Mouse (Mus musculus) v-Abl transformed pro-B cells (cell line): Measurements from ENCODE around the gene Gm28047.
"Not testable (repeated sequence)": the region's sequence is repeated elsewhere in the genome, so short reads cannot be mapped to it uniquely, and the experiment has no call there.

Source experiments
- in situ Hi-C, 2 experiments: fragments of 400-800 bp; cut with MboI; formaldehyde crosslinking; loops; one replicate each; pipeline ENCODE4 v1.15.1; 2025; ENCODE audit not compliant: unreplicated experiment in 2 of 2

Gene Gm28047

DNA sequence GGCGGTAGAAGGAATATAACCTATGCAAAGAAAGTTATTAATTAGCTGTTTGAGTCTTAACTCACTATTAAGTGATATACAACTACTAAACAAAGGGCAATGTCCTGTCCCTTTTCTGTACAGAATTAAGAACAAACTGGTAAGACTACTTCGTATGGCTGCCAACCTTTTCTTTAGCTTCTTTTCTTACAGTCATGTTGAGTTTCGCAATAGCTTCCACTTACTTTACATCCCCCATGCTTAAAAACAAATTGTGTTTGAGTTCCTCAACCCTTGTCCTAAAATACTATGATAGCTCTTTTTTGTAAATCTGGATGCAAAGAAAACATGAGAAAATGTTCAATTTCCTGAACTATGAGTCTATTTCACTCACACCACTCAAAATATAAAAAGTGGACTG, 1.7 kb downstream of the Gm28047 start:
- in situ Hi-C loops, result loop anchor here in 1 of 2 experiments (5.0 kb wide), 2 partner anchors 96 to 156 kb away; no protein-coding TSS in a partner anchor

DNA sequence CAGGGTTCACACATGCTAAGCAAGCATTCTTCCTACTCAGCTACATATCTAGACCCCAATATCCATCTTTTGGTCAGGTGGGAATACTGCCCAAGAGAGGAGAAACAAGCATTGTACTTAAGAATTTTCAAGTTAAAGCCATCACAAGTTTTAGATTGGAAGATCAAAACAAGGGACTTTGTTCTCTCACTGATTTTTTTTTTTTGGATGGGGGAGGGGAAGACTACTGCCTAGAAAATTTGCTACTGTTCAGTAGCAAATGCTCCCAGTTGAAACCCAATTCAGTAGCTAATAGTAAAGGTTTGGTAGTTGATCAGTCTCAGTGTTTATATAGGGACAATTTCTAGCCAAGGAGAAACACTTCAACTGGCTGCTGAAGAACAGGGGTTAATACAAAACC, 2.3 kb downstream of the Gm28047 start:
- in situ Hi-C loops, result loop anchor here in 1 of 2 experiments (5.0 kb wide), 2 partner anchors 95 to 155 kb away; no protein-coding TSS in a partner anchor

DNA sequence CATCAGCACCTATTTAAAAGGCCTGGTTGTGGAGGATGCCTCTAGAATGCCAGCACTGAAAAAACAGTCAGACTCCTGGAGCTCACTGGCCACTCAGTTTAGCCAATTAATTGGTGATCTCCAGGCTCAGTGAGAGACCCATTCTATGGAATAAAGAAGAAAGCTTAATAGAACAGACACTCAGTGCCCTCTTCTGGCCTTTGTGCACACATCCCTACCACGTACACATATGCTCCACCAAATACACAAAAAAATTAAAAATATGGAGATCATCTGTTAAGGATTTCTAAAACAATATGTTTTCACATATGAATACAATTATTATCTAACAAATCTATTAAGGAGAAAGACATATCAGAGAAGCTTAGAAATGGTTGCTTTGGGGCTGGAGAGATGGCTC, 4.1 kb downstream of the Gm28047 start:
- in situ Hi-C loops, result loop anchor here in 1 of 2 experiments (5.0 kb wide), 2 partner anchors 93 to 153 kb away; no protein-coding TSS in a partner anchor

DNA sequence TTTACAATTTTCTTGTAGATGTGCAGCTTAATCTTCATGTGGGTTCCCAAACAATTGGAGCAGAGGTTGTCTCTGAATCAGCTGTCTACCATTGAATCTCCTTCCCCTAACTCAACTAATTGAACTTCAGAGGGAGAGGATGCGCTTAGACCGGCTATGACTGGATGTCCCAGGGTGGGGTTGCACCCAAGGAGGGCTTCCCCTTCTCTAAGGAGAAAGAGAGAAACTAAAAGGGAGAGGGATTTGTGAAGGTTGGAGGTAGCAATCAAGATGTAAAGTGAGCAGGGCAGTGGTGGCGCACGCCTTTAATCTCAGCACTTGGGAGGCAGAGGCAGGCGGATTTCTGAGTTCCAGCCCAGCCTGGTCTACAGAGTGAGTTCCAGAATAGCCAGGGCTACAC, 5.4 kb downstream of the Gm28047 start:
- in situ Hi-C loops, result no loop called here

DNA sequence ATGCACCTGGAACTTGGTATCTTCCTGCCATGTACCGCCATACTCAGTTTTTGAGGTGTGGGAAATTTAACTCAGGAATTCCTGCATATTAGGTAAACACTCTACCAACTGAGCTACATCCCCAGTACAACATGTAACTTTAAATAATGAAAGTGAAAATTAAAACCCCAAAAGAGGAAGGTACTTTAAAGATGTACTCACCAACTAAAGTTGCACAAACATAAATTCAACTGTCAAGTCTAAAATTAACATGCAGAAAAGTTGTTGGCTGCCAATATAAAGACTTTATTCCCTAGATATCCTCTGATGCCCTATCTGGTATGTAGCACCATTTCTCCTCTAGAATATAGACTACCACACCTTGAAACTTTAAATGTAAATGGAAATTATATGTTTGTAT, 7.2 kb downstream of the Gm28047 start:
- in situ Hi-C loops, result no loop called here

DNA sequence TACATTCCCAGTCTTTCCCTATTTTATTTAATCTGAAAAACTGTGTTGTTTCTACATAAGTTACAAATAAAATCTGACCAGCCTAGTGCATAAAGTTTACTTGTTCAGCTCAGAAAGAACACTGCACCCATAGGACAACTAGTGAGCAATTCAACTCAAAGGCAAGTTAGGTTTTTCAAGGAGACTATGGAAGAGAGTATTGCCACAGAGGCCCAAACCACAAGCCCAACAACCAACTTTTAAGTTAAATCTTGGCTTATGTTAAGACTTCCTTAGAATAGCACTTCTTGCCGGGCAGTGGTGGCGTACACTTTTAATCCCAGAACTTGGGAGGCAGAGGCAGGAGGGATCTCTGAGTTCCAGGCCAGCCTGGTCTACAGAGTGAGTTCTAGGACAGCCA, 8.7 kb downstream of the Gm28047 start:
- in situ Hi-C loops, result no loop called here

DNA sequence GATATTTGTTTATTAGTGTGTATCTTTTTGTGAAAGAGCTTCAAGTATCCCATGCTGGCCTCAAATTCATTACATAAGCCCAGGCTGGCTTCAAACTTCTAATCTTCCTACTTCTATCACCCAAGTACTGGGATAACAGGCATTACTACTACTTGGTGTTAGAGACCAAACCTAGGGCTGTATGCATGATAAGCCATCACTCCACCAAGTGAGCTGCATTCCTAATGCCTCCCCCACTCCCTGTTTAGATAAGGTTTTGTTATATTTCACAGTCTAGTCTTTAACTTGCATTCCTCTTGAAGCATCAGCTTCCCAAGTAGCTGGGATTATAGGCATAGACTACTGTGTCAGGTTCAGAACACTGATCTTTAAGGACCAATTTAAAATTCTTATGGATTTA, 10.6 kb downstream of the Gm28047 start:
- in situ Hi-C loops, result no loop called here

DNA sequence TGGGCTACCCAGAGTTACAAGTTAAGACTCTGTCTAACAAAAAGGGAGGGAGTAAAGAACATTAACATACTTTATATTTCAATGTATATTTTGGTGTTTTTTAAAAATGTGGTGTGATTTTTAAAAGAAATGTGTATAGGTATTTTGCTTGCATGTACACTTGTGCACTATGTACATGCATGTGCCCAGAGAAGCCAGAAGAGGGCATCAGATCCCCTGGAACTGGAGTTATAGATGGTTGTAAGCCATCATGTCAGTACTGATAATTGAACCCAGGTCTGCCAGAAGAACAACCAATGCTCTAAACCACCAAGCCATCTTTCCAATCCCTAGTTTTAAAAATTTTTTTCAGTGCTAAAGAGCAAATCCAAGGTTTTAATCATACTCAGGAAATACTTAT, 11.9 kb downstream of the Gm28047 start:
- in situ Hi-C loops, result no loop called here

DNA sequence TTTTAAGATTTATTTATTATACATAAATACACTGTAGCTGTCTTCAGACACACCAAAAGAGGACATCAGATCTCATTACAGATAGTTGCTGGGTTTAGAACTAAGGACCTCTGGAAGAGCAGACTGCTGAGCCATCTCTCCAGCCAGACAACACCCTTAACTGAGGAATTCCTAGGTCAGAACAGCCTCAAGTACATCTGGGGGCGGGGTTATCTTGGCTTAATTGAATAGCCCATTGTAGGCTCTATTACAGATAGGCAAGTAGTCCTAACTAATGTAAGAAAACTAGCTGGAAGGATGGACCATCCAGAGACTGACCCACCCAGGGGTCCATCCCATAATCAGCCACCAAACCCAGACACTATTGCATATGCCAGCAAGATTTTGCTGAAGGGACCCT, 16.3 kb downstream of the Gm28047 start:
- in situ Hi-C loops, result not testable (repeated sequence)

DNA sequence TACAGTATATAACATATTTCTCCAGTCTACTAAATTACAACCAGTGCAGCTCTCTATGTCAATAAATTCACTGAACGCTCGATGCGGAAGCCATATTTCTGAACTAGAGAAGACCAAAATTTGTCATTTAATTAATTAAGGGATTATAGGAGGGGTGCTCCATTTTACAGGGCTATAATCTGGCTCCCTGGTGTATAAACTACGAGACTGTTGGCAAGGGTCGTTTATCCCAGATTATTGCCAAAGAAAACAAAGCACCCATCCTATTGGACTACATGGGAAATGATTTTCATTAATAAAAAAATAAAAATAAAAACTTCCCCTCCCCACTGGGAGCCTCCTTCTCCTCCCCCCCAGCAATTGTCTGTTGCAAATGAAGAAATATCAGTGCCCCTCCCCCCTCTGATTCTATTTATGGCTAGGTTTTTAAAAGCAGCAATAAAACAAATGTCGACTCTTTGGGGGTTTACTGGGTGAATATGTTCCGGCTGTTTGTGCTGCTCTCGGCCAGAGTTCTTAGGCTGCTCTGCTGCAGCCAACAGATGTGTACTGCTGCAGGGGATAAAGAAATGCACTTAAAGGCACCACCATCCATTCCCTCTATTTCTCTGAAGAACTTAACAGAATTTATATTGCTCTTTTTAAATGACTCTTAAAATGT, 30.7 kb downstream of the Gm28047 start:
- in situ Hi-C loops, result no loop called here

DNA sequence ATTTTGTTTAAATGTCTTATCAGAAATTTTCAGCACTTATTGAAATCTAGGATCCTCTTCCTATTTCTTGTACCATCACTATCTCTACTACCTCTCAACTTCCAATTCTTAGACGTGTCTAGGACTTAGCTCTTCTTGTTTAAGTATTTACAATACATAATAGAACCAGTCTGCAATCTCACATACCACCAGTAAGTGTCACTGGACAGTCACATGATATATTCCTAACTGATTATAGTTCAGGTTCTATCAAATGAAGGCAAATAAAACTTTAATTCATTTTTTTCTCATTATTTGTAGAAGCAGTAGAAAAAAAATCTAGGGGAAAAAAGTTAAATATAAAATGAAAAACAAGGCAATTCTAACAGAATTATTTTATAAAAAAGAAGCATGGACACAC, 32.2 kb downstream of the Gm28047 start:
- in situ Hi-C loops, result no loop called here

DNA sequence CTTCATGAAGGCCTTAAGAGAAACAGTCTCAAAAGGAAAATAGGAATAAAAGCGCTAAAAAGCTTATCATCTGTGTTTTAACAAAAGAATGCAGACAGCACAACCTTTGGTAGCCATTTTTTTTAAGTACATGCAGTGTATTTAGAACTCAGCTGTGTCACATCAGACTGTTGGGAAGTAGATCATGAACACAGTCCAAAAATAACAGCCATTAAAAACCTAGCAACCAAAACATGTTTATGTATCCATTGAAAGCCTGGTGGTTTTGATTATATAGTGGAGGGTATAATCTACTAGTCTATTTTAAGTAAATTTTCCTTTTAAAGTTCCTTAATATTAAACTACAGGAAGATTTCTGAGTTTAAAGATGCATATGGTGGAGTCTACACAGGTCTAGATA, 34.3 kb downstream of the Gm28047 start:
- in situ Hi-C loops, result no loop called here

DNA sequence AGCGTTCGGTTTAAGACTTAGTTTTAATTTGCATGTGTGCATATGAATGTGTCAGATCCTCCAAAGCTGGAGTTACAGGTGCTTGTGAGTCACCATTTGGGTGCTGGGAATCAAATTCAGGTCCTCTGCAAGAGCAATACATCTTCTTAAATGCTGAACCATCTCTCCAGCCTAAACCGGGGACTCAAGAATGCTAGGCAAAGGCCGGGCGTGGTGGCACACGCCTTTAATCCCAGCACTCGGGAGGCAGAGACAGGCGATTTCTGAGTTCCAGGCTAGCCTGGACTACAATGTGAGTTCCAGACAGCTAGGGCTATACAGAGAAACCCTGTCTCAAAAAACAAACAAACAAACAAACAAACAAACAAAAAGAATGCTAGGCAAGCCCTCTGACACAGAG, 35.0 kb downstream of the Gm28047 start:
- in situ Hi-C loops, result no loop called here

DNA sequence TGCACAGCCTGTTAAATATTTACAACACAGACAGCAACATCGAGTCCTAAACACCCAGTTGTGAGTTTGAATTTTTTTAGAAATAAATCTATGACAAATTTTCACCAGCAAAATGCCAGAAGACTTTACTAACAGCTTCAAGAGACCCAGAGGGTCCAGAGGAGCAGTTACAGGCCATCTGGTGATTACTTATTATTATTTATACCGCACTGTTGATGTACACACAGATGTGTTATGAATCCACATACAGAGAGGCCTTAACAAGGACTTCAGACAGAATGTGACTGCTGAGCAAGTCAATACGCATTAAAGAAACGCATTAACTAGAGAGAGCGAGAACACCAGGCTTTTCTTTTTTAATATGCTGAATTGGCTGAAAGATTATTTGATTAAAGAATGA, 39.4 kb downstream of the Gm28047 start:
- in situ Hi-C loops, result no loop called here

DNA sequence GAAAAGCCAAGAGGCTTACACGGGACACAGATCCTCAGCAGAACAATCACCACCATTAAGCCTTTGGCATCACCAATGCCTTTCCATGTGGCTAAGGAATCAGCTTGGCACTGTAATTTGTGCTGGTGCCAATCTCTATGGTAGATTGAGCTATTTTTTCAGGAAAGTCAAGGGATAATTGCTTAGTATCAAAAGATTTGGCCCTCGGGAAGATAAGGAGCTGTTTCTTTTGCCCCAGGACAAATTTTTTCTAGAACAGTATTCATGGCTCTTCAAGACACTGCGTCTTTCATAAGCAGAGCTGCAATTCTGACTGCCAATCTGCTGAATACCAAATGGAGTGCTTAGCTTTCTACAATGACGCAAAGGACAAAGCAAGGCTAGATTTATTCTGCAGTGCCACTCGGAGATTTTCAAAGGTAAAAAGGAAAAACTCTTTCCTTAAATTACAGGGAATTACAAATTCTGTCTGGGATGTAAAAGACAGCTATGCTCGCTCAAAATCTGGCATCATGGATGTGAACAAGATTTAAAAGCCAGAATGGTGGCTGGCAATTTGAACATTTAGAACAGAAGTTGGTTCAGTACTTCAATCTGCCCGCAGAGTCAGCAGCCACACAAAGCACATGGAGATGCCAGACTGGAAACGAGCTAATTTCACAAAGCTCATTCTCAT, 41.0 kb downstream of the Gm28047 start:
- in situ Hi-C loops, result no loop called here

DNA sequence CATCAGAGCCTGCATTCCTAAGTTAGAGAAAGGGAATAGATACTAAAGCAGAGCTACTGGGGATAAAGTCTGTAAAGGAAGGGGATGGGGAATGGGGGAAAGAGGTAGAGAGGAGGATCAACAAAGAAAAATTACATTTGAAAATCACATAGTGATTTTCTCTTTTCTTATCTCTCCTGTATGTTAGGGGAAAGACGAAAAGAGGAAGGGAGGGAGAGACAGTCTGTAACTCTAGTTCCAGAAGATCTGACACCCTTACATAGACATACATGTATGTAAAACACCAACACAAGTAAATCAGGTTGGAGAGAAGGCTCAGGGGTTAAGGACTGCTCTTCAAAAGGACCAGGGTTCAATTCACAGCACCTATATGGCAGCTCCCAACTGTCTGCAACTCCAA, 43.7 kb downstream of the Gm28047 start:
- in situ Hi-C loops, result no loop called here

DNA sequence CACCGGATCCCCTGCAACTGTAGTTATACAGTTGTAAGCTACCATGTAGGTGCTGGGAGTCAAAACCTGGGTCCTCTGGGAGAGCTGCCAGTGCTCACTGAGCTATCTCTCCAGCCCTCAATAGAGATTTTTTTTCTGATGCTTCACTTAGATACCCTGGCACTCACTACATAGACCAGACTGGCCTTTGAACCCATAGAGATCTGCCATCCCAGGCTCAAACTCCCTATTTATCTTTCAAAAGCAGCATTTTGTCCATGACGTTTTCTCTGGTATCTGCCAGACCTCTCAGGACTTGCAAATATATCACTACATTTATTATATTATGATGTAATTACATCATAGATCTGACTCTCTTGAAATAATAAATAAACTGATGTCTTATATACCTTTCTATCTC, 46.5 kb downstream of the Gm28047 start:
- in situ Hi-C loops, result no loop called here

DNA sequence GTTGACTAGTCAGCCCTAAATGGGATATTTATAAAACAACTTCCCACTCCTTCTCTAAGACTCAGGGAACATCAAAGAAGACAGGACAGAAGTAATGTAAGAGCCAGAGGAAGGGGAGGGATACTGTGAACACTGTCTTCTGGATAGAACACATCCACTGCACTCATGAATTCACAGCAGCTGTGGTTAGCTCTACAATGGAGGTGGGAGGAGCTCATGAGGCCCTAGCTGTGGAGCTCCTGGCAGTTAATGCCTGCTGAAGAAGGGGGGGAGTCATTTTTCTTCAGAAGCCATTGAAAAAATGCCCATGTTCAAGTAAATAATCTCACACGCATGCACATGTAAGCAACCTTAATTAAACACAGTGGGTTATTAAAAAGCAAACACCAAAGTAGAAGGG, 47.9 kb downstream of the Gm28047 start:
- in situ Hi-C loops, result no loop called here

DNA sequence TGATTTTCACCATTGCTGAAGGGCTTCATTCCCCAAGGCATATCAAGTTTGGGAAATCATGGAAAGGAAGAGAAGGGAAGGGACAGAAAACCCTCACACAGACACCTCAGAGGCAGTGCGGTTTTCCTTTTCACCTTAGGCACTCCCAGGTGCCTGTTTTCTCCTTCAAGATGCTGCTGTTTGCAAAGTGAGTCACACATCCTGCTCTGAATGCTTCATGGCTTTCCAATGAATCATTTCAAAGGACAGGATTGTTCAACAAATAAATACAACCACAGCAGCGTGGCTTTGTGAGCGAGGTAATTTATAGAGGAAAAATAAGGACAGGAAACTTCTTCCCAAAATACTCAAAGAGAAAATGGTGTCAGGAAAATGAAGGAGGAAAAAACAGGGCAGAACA, 52.8 kb downstream of the Gm28047 start:
- in situ Hi-C loops, result no loop called here

DNA sequence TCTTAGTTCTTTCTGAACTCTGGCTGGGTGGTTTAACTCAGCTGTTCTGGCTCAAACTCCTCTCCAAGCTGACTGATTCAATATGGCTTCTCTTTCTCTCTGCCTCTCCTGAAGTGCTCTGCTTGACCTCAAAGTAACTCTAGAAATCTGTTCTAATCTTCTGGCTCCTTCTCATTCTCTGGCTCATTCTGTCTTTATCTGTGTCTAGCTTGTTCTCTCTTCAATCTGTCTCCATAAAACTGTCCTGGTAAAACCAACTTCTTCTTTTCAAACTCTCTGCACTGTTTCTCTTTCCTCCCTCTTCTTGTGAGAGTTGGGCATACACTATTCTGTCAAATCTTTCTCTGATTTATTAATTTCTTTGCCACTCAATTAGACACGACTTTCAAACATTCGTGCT, 57.0 kb downstream of the Gm28047 start:
- in situ Hi-C loops, result no loop called here

DNA sequence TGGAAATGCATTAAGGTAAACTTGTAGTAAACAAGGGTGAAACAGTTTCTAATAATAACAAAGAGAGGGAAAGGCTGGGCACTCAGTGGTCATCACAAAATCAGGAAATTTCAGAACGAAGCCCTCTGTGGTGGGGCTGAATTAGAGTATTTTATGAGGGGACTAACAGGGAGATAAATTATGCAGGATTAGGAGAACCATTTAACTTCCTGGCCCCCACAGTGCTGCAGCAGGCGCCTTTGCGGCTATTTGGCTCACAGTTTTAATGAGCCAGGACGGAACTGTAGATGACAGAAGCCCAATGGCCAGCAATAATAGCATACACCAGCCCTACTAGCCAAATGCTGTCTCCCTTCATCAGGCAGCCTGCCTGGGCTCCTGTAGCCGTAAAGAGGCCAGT, 61.2 kb downstream of the Gm28047 start:
- in situ Hi-C loops, result no loop called here

DNA sequence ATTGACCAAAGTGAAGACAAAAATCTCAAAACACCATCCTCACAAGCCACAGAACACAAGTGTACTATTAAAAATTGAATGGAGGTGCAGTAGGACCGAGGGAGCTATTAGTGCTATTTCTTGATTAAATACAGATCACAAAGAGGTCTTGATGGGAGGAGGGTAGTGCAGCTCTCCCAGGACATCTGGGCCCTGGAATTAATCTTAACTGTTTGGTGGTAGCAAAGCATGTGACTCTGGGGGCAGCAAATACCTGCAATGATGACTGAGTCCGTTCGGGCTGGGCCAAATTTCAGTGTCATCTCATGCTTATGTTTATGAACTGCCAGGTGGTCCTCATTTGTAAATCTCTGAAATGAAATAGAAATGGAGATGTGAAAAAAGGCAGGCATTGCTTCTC, 61.8 kb downstream of the Gm28047 start:
- in situ Hi-C loops, result no loop called here
